Mouse (Mus musculus) retina, embryonic 14.5 days (tissue): Measurements from ENCODE around the gene Il17rb.

Experiments used
- DNase-seq: peaks from one replicate; pipeline ENCODE4 v3.0.0-alpha.2; 2015; ENCODE audit warnings: low spot score

The Il17rb gene

GRCm38 (mm10) chr14:30008733-30009575 is at the start of gene Il17rb, which contains the start of gene Chdh:
Il17rb (minus strand) TSS chr14:30008896.
Chdh (plus strand) TSS chr14:30009023.
- DNase-seq: peak; percentile 61

GRCm38 (mm10) chr14:30056031-30056766 is 47.5 kb upstream of the Il17rb start:
- DNase-seq: no peak

- no peak for DNase-seq
Observed at GRCm38 (mm10) chr14:30054922-30055321, 46.2 kb upstream of the Il17rb start.

GRCm38 (mm10) chr14:30050280-30050679 is 41.6 kb upstream of the Il17rb start:
- DNase-seq: no peak

- DNase-seq: no peak
Observed at GRCm38 (mm10) chr14:30048049-30048448, 39.4 kb upstream of the Il17rb start.

GRCm38 (mm10) chr14:30046976-30047375 is 38.3 kb upstream of the Il17rb start:
- no peak for DNase-seq

- no peak for DNase-seq
Observed at GRCm38 (mm10) chr14:30045704-30046220, 37.1 kb upstream of the Il17rb start.

- DNase-seq: no peak
Observed at GRCm38 (mm10) chr14:30045239-30045638, 36.5 kb upstream of the Il17rb start.

GRCm38 (mm10) chr14:30043356-30043940 is 34.8 kb upstream of the Il17rb start:
- DNase-seq: no peak

- no peak for DNase-seq
Observed at GRCm38 (mm10) chr14:30041836-30042235, 33.1 kb upstream of the Il17rb start.

GRCm38 (mm10) chr14:30039413-30039812 is 30.7 kb upstream of the Il17rb start:
- DNase-seq: no peak

GRCm38 (mm10) chr14:30038431-30038830 is 29.7 kb upstream of the Il17rb start:
- no peak for DNase-seq

- DNase-seq: no peak
Observed at GRCm38 (mm10) chr14:30033405-30033804, 24.7 kb upstream of the Il17rb start.

GRCm38 (mm10) chr14:30027378-30027777 is 18.7 kb upstream of the Il17rb start:
- no peak for DNase-seq

- no peak for DNase-seq
Observed at GRCm38 (mm10) chr14:30024387-30024786, 15.7 kb upstream of the Il17rb start.

GRCm38 (mm10) chr14:30022471-30022870 is 13.8 kb upstream of the Il17rb start:
- DNase-seq: no peak

- no peak for DNase-seq
Observed at GRCm38 (mm10) chr14:30019792-30020575, 11.3 kb upstream of the Il17rb start.

- DNase-seq: no peak
Observed at GRCm38 (mm10) chr14:30019375-30019774, 10.7 kb upstream of the Il17rb start.

- DNase-seq: no peak
Observed at GRCm38 (mm10) chr14:30018846-30019245, 10.2 kb upstream of the Il17rb start.

- no peak for DNase-seq
Observed at GRCm38 (mm10) chr14:30018463-30018801, 9.7 kb upstream of the Il17rb start.

GRCm38 (mm10) chr14:30017794-30018462 is 9.2 kb upstream of the Il17rb start:
- DNase-seq: no peak
